Mouse (Mus musculus): ENCODE data around the gene Selenbp1.

DNA sequence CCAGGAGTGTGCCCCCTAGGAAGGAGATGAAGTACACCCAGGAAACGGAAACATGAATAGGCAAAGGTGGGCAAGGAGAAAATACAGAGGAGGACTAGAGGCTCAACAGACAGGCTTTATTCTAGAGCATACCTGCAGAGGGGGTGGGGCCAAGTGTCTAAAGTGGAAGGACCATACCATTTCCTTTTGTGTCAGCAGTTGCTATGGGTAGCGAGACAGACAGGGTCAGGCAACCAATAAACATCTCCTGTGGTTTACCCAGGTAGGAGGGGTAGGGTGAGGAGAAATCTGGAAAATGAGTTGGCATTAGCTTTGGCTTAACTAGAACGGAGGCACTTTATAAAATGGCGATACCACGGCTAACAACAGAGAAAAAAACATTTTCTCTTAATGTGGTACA is 19.9 kb downstream of the Selenbp1 start:
- TF ChIP-seq CTCF (IDR thresholded peaks at IDR 0.05) = no peak
- no peak for TF ChIP-seq POLR2A (IDR thresholded peaks at IDR 0.05; ENCODE audit: insufficient read depth, low read depth, low read length)

All from heart, adult 2 months (tissue).